Mouse (Mus musculus) cortical plate, adult 2 months (tissue): ENCODE measurements at regions not wholly inside any gene's neighbourhood (a gene's known extent, or its start where the extent isn't known, plus 50 kb on each side); places are given as distances from the start of the nearest gene placed in this dataset.

Source experiments
- CTCF ChIP-seq: fragments of 200-500 bp; IDR thresholded peaks from 2 replicates; pipeline ENCODE4 v1.5.1; 2011; ENCODE audit warnings: mild to moderate bottlenecking, control low read depth, low read length; ENCODE audit not compliant: insufficient read depth; ENCODE audit errors: extremely low read depth
- POLR2A ChIP-seq: fragments of 200-500 bp; IDR thresholded peaks from 2 replicates; pipeline ENCODE4 v1.6.1; 2011; ENCODE audit warnings: mild to moderate bottlenecking, low read length, control low read depth; ENCODE audit not compliant: insufficient read depth; ENCODE audit errors: extremely low read depth

- TF ChIP-seq CTCF = no peak
- TF ChIP-seq POLR2A = no peak
These were observed 107.7 kb upstream of the Six2 start for GRCm38 (mm10) chr17:85795820-85796219.
